10 mouse cellular contexts compared by ENCODE assay signal in genomic region chr14:48332660-48333059, GRCm38 (mm10).
DNase-seq lines count a peak whose midpoint lies in the region; ATAC-seq and TF ChIP-seq lines count a peak whose summit lies in the region.
"Had no signal": no experiment of that assay in that cellular context is flagged by ENCODE, and none has a peak within 500 bp of the region (broad histone marks: within the 10 kb centered on the region; RNA-seq: fewer than 3 reads in every experiment).

No protein-coding gene starts in this region.

- TF ChIP-seq CTCF in forebrain, postnatal 0 days (IDR thresholded peaks at IDR 0.05; ENCODE audit: low read depth), result no peak

- H3K36me3 ChIP-seq in forebrain, postnatal 0 days (ENCODE audit: insufficient read depth), result no peaks in the 10 kb centered on the region
- no peaks in the 10 kb centered on the region for H3K36me3 ChIP-seq in forebrain, embryonic 11.5 days (ENCODE audit: control insufficient read depth, insufficient read depth, low read length)
- no peaks in the 10 kb centered on the region for H3K36me3 ChIP-seq in limb, embryonic 10.5 days
- no peaks in the 10 kb centered on the region for H3K36me3 ChIP-seq in stomach, embryonic 16.5 days (ENCODE audit: control insufficient read depth, insufficient read depth, low read length)
- H3K36me3 ChIP-seq: liver, embryonic 12.5 days had no signal

- H3K9me3 ChIP-seq in forebrain, postnatal 0 days (ENCODE audit: low read length), result no peaks in the 10 kb centered on the region
- no peaks in the 10 kb centered on the region for H3K9me3 ChIP-seq in forebrain, embryonic 11.5 days (ENCODE audit: control insufficient read depth, low read length)
- H3K9me3 ChIP-seq in limb, embryonic 10.5 days (replicated peaks), result no peaks in the 10 kb centered on the region
- H3K9me3 ChIP-seq in stomach, embryonic 16.5 days (replicated peaks; ENCODE audit: control insufficient read depth, low read length), result no peaks in the 10 kb centered on the region
- H3K9me3 ChIP-seq: liver, embryonic 12.5 days had no signal

- H3K27ac ChIP-seq in forebrain, postnatal 0 days (ENCODE audit: low read depth, low read length), result no peak overlapping the region
- no peak overlapping the region for H3K27ac ChIP-seq in forebrain, embryonic 11.5 days (ENCODE audit: low read depth, low read length)
- peak overlapping the region; percentile 77 for H3K27ac ChIP-seq in limb, embryonic 10.5 days
- 0 out of 2 replicates have a peak overlapping the region, but pooled peaks have one; percentile 15 for H3K27ac ChIP-seq in stomach, embryonic 16.5 days (ENCODE audit: low read length)
- H3K27ac ChIP-seq: liver, embryonic 12.5 days had no signal

- H3K4me3 ChIP-seq in forebrain, postnatal 0 days (ENCODE audit: low read depth, low read length), result no peak overlapping the region
- no peak overlapping the region for H3K4me3 ChIP-seq in forebrain, embryonic 11.5 days (ENCODE audit: low read depth, low read length)
- H3K4me3 ChIP-seq in limb, embryonic 10.5 days, result 0 out of 2 replicates have a peak overlapping the region, but pooled peaks have one; percentile 8
- no peak overlapping the region for H3K4me3 ChIP-seq in stomach, embryonic 16.5 days (replicated peaks; ENCODE audit: low read length)
- H3K4me3 ChIP-seq: liver, embryonic 12.5 days had no signal

- H3K4me2 ChIP-seq in forebrain, postnatal 0 days (ENCODE audit: low read depth), result no peak overlapping the region
- H3K4me2 ChIP-seq in forebrain, embryonic 11.5 days (ENCODE audit: low read depth, low read length, severe bottlenecking), result no peak overlapping the region
- H3K4me2 ChIP-seq in stomach, embryonic 16.5 days (ENCODE audit: low read depth, low read length), result no peak overlapping the region
- H3K4me2 ChIP-seq: liver, embryonic 12.5 days had no signal

- no peaks in the 10 kb centered on the region for H3K4me1 ChIP-seq in forebrain, postnatal 0 days (ENCODE audit: insufficient read depth)
- H3K4me1 ChIP-seq in forebrain, embryonic 11.5 days (replicated peaks; ENCODE audit: control insufficient read depth, insufficient read depth, low read length), result peaks cover 2% of the 10 kb centered on the region; the same call in 1 of the 2 replicates
- H3K4me1 ChIP-seq in limb, embryonic 10.5 days, result peaks cover 69% of the 10 kb centered on the region
- H3K4me1 ChIP-seq in stomach, embryonic 16.5 days (ENCODE audit: control insufficient read depth, insufficient read depth, low read length), result peaks cover 18% of the 10 kb centered on the region
- H3K4me1 ChIP-seq: liver, embryonic 12.5 days had no signal

- WGBS in forebrain, postnatal 0 days, result 27% methylated on average over 4 of the region's 4 CpGs
- WGBS in forebrain, embryonic 11.5 days, result 81% methylated on average over 4 of the region's 4 CpGs
- 47% methylated on average over 4 of the region's 4 CpGs for WGBS in limb, embryonic 10.5 days
- 35% methylated on average over 4 of the region's 4 CpGs for WGBS in stomach, embryonic 16.5 days

- no peaks in the 10 kb centered on the region for H3K27me3 ChIP-seq in forebrain, postnatal 0 days (ENCODE audit: insufficient read depth, low read length)
- no peaks in the 10 kb centered on the region for H3K27me3 ChIP-seq in forebrain, embryonic 11.5 days (ENCODE audit: control insufficient read depth, insufficient read depth, low read length)
- no peaks in the 10 kb centered on the region for H3K27me3 ChIP-seq in limb, embryonic 10.5 days (ENCODE audit: low read depth, poor library complexity, severe bottlenecking)
- H3K27me3 ChIP-seq in stomach, embryonic 16.5 days (ENCODE audit: control insufficient read depth, insufficient read depth, low read length), result no peaks in the 10 kb centered on the region

- peak; percentile 20 for DNase-seq in forebrain, postnatal 0 days
- no peak for DNase-seq in forebrain, embryonic 11.5 days (ENCODE audit: low spot score)
- peak; percentile 31 to 37 for DNase-seq in right cerebral cortex, postnatal 10 days (ENCODE audit: low spot score in 2 of 2)
- DNase-seq in right cerebral cortex, postnatal 25 days, result no peak
- no peak for DNase-seq in limb, embryonic 10.5 days (ENCODE audit: low spot score)
- DNase-seq in urinary bladder, adult 18-20 months (ENCODE audit: low spot score in 2 of 2), result no peak
- no peak for DNase-seq in layer of hippocampus, postnatal 14 days (ENCODE audit: low spot score in 2 of 2)

- ATAC-seq in forebrain, postnatal 0 days, result no peak
- ATAC-seq in forebrain, embryonic 11.5 days (replicated peaks; ENCODE audit: low FRiP score), result no peak
- no peak; the same call in 1 of the 2 replicates for ATAC-seq in stomach, embryonic 16.5 days (ENCODE audit: insufficient read depth, low FRiP score)
- ATAC-seq: CD4-positive, CD25-positive, alpha-beta regulatory T cell, adult 4 months; liver, embryonic 12.5 days had no signal

- no peak overlapping the region for H3K9ac ChIP-seq in forebrain, postnatal 0 days
- H3K9ac ChIP-seq in forebrain, embryonic 11.5 days (ENCODE audit: low read length), result no peak overlapping the region
- no peak overlapping the region for H3K9ac ChIP-seq in stomach, embryonic 16.5 days (ENCODE audit: low read length)
- H3K9ac ChIP-seq: liver, embryonic 12.5 days had no signal

Comparison
In these comparisons a context has a peak if more than half of its experiments do, and no peak if none do; other contexts are left out.
1. DNase-seq: peak in forebrain, postnatal 0 days (single experiment) and right cerebral cortex, postnatal 10 days (2 of 2); none in forebrain, embryonic 11.5 days (single experiment), right cerebral cortex, postnatal 25 days (single experiment), limb, embryonic 10.5 days (single experiment), urinary bladder, adult 18-20 months (0 of 2) and layer of hippocampus, postnatal 14 days (0 of 2).
2. H3K27ac ChIP-seq: peak in limb, embryonic 10.5 days (single experiment) and stomach, embryonic 16.5 days (single experiment); none in forebrain, postnatal 0 days (single experiment) and forebrain, embryonic 11.5 days (single experiment).